Mouse (Mus musculus) cortical plate, adult 2 months (tissue): ENCODE measurements around the gene Obox8.

Source experiments
- CTCF ChIP-seq: fragments of 200-500 bp; IDR thresholded peaks from 2 replicates; pipeline ENCODE4 v1.5.1; 2011; ENCODE audit warnings: mild to moderate bottlenecking, control low read depth, low read length; ENCODE audit not compliant: insufficient read depth; ENCODE audit errors: extremely low read depth
- POLR2A ChIP-seq: fragments of 200-500 bp; IDR thresholded peaks from 2 replicates; pipeline ENCODE4 v1.6.1; 2011; ENCODE audit warnings: mild to moderate bottlenecking, low read length, control low read depth; ENCODE audit not compliant: insufficient read depth; ENCODE audit errors: extremely low read depth

GRCm38 (mm10) chr7:14307571-14307970 is 25.8 kb downstream of the Obox8 start:
- no peak for TF ChIP-seq CTCF
- no peak for TF ChIP-seq POLR2A
